Mouse (Mus musculus) heart, embryonic 16.5 days (tissue): ENCODE data around the gene Lgr5. TPM values are rescaled to one million over a fixed set of nuclear protein-coding genes. Genes with fewer than 3 reads are reported as not detected.

Experiments used
- ATAC-seq: fragments of 200-750 bp; cut with Nextera tagmentation; replicated peaks from 2 replicates; pipeline ENCODE4 v1.8.0; 2017; ENCODE audit warnings: moderate number of reproducible peaks; ENCODE audit not compliant: insufficient read depth, low FRiP score; ENCODE audit errors: extremely low read depth
- H3K27ac ChIP-seq: fragments of 300-500 bp; sonication (generic); 2 replicates; pipeline ENCODE4 v1.5.1; 2014; ENCODE audit warnings: mild to moderate bottlenecking, low read length, control low read depth, moderate library complexity
- H3K27me3 ChIP-seq: fragments of 300-500 bp; sonication (generic); 2 replicates; pipeline ENCODE4 v1.6.1; 2014; ENCODE audit warnings: low read length, mixed read lengths; ENCODE audit not compliant: control insufficient read depth, insufficient read depth
- H3K36me3 ChIP-seq: fragments of 300-500 bp; sonication (generic); 2 replicates; pipeline ENCODE4 v1.6.1; 2014; ENCODE audit not compliant: control insufficient read depth, insufficient read depth
- H3K4me1 ChIP-seq: fragments of 300-500 bp; sonication (generic); 2 replicates; pipeline ENCODE4 v1.6.1; 2014; ENCODE audit warnings: low read length, mixed read lengths; ENCODE audit not compliant: control insufficient read depth, insufficient read depth
- H3K4me2 ChIP-seq: fragments of 300-500 bp; sonication (generic); 2 replicates; pipeline ENCODE4 v1.6.1; 2014; ENCODE audit warnings: low read depth, mild to moderate bottlenecking, control low read depth, low read length
- H3K4me3 ChIP-seq: fragments of 300-500 bp; sonication (generic); 2 replicates; pipeline ENCODE4 v1.5.1; 2014; ENCODE audit warnings: mild to moderate bottlenecking, control low read depth, low read length
- H3K9ac ChIP-seq: fragments of 300-500 bp; sonication (generic); 2 replicates; pipeline ENCODE4 v1.6.1; 2014; ENCODE audit warnings: low read length, control low read depth
- H3K9me3 ChIP-seq: fragments of 300-500 bp; sonication (generic); replicated peaks from 2 replicates; pipeline ENCODE4 v1.6.1; 2016; ENCODE audit warnings: low read length; ENCODE audit not compliant: control insufficient read depth
- WGBS: fragments of 180-500 bp; shearing (Covaris S2); extraction: QIAGEN DNeasy Blood & Tissue Kit; methylation state at CpG from one replicate; pipeline ENCODE4 v1.1.7; 2014; 5-methylcytosine and 5-hydroxymethylcytosine counted together
- polyA plus RNA-seq: library from polyadenylated mRNA; unstranded; fragments of >200 nt; fragmentation: Nextera tagmentation; extraction: Ambion mirVana; gene quantifications from 2 replicates; pipeline ENCODE4 v1.2.1, GENCODE M21; 2015

Gene Lgr5
- polyA plus RNA-seq = 0.52 and 0.53 TPM in 2 replicates

GRCm38 (mm10) chr10:115587301-115587969, at the start of gene Lgr5:
Lgr5 (minus strand) TSS chr10:115587780.
- Histone ChIP-seq H3K4me1 (peaks cover 13% of the 10 kb centered on the region), H3K9ac (no peak within 1 kb of the TSS), H3K9me3 (no peaks in the 10 kb centered on the region), H3K27me3 (peaks cover 42% of the 10 kb centered on the region), H3K4me2 (peak within 1 kb of the TSS; percentile 78), H3K4me3 (peak within 1 kb of the TSS; percentile 52), H3K36me3 (no peaks in the 10 kb centered on the region), H3K27ac (no peak within 1 kb of the TSS)
- under 1% methylated on average over 47 of the region's 47 CpGs for WGBS
- peak; percentile 84 for ATAC-seq

GRCm38 (mm10) chr10:115626678-115627077, 39.1 kb upstream of the Lgr5 start:
- no peak for ATAC-seq
- H3K9me3 ChIP-seq = no peaks in the 10 kb centered on the region
- no peak overlapping the region for H3K4me3 ChIP-seq
- H3K27me3 ChIP-seq = no peaks in the 10 kb centered on the region
- H3K36me3 ChIP-seq = no peaks in the 10 kb centered on the region
- 80% methylated on average over 6 of the region's 6 CpGs for WGBS
- no peak overlapping the region for H3K9ac ChIP-seq
- no peak overlapping the region for H3K4me2 ChIP-seq
- no peak overlapping the region for H3K27ac ChIP-seq
- no peaks in the 10 kb centered on the region for H3K4me1 ChIP-seq

- H3K4me3 ChIP-seq = no peak overlapping the region
- H3K4me2 ChIP-seq = no peak overlapping the region
- H3K9ac ChIP-seq = no peak overlapping the region
- no peak for ATAC-seq
- no peaks in the 10 kb centered on the region for H3K27me3 ChIP-seq
- no peaks in the 10 kb centered on the region for H3K36me3 ChIP-seq
- no peaks in the 10 kb centered on the region for H3K4me1 ChIP-seq
- no peak overlapping the region for H3K27ac ChIP-seq
- 76% methylated on average over 2 of the region's 2 CpGs for WGBS
- H3K9me3 ChIP-seq = no peaks in the 10 kb centered on the region
Observed at GRCm38 (mm10) chr10:115624957-115625356, 37.4 kb upstream of the Lgr5 start.

GRCm38 (mm10) chr10:115623956-115624671, 36.5 kb upstream of the Lgr5 start:
- WGBS = 58% methylated on average over 15 of the region's 15 CpGs

GRCm38 (mm10) chr10:115623481-115623880, 35.9 kb upstream of the Lgr5 start:
- 62% methylated on average over 7 of the region's 7 CpGs for WGBS

More at GRCm38 (mm10) chr10:115623956-115624671, 36.5 kb upstream of the Lgr5 start:
- no peak overlapping the region for H3K9ac ChIP-seq
- no peak overlapping the region for H3K27ac ChIP-seq
- H3K4me3 ChIP-seq = no peak overlapping the region
- no peaks in the 10 kb centered on the region for H3K9me3 ChIP-seq
- H3K4me2 ChIP-seq = peak overlapping the region; percentile 32; the same call in 1 of the 2 replicates
- no peaks in the 10 kb centered on the region for H3K4me1 ChIP-seq
- no peak for ATAC-seq
- no peaks in the 10 kb centered on the region for H3K36me3 ChIP-seq
- H3K27me3 ChIP-seq = no peaks in the 10 kb centered on the region

GRCm38 (mm10) chr10:115618288-115618856, 30.8 kb upstream of the Lgr5 start:
- H3K4me3 ChIP-seq = peak overlapping the region; percentile 20
- H3K36me3 ChIP-seq = no peaks in the 10 kb centered on the region
- H3K27ac ChIP-seq = no peak overlapping the region
- no peak for ATAC-seq
- H3K4me2 ChIP-seq = peak overlapping the region; percentile 52
- 27% methylated on average over 14 of the region's 15 CpGs for WGBS
- H3K9ac ChIP-seq = no peak overlapping the region
- H3K9me3 ChIP-seq = no peaks in the 10 kb centered on the region
- no peaks in the 10 kb centered on the region for H3K27me3 ChIP-seq
- no peaks in the 10 kb centered on the region for H3K4me1 ChIP-seq

More at GRCm38 (mm10) chr10:115623481-115623880, 35.9 kb upstream of the Lgr5 start:
- Histone ChIP-seq H3K27me3 (no peaks in the 10 kb centered on the region), H3K4me2 (no peak overlapping the region; the same call in 1 of the 2 replicates), H3K4me1 (no peaks in the 10 kb centered on the region), H3K9ac (no peak overlapping the region), H3K36me3 (no peaks in the 10 kb centered on the region), H3K9me3 (no peaks in the 10 kb centered on the region), H3K27ac (no peak overlapping the region), H3K4me3 (no peak overlapping the region)
- no peak for ATAC-seq

- no peak overlapping the region for H3K27ac ChIP-seq
- ATAC-seq = no peak
- no peaks in the 10 kb centered on the region for H3K36me3 ChIP-seq
- 14% methylated on average over 14 of the region's 15 CpGs for WGBS
- no peaks in the 10 kb centered on the region for H3K4me1 ChIP-seq
- H3K4me2 ChIP-seq = peak overlapping the region; percentile 52
- no peaks in the 10 kb centered on the region for H3K9me3 ChIP-seq
- H3K27me3 ChIP-seq = no peaks in the 10 kb centered on the region
- H3K9ac ChIP-seq = no peak overlapping the region
- H3K4me3 ChIP-seq = peak overlapping the region; percentile 20
Observed at GRCm38 (mm10) chr10:115617456-115618287, 30.1 kb upstream of the Lgr5 start.

- Histone ChIP-seq H3K9ac (no peak overlapping the region), H3K27ac (no peak overlapping the region), H3K4me2 (no peak overlapping the region), H3K4me1 (no peaks in the 10 kb centered on the region), H3K9me3 (no peaks in the 10 kb centered on the region), H3K4me3 (no peak overlapping the region), H3K36me3 (no peaks in the 10 kb centered on the region), H3K27me3 (no peaks in the 10 kb centered on the region)
- WGBS = 94% methylated on average over 1 of the region's 1 CpGs
- no peak for ATAC-seq
Observed at GRCm38 (mm10) chr10:115595748-115596147, 8.2 kb upstream of the Lgr5 start.
